Mouse (Mus musculus): ENCODE measurements at regions not wholly inside any gene's neighbourhood (a gene's known extent, or its start where the extent isn't known, plus 50 kb on each side); places are given as distances from the start of the nearest gene placed in this dataset.
A peak's percentile ranks its signal among the peaks of the same experiment; 100 is the strongest.

- no peak for ATAC-seq (ENCODE audit: insufficient number of reproducible peaks, low FRiP score)
- no peaks in the 10 kb centered on the region for H3K36me3 ChIP-seq
- no peaks in the 10 kb centered on the region for H3K27me3 ChIP-seq (replicated peaks)
- no peak overlapping the region for H3K4me3 ChIP-seq
- no peak overlapping the region for H3K27ac ChIP-seq (ENCODE audit: poor library complexity, severe bottlenecking)
- no peak overlapping the region for H3K9ac ChIP-seq
- no peak overlapping the region for H3K4me2 ChIP-seq
- no peaks in the 10 kb centered on the region for H3K4me1 ChIP-seq (replicated peaks)
- WGBS = 74% methylated on average over 6 of the region's 6 CpGs
- H3K9me3 ChIP-seq (replicated peaks) = no peaks in the 10 kb centered on the region
Measured at GRCm38 (mm10) chr4:58695281-58695680, 92.2 kb downstream of the Olfr267 start.

- no peak for ATAC-seq (ENCODE audit: insufficient number of reproducible peaks, low FRiP score)
- Histone ChIP-seq H3K4me1 (replicated peaks) (no peaks in the 10 kb centered on the region), H3K36me3 (no peaks in the 10 kb centered on the region), H3K9me3 (replicated peaks) (0 out of 2 replicates have a peak, but pooled peaks cover under 1% of the 10 kb centered on the region), H3K27ac (ENCODE audit: poor library complexity, severe bottlenecking) (no peak overlapping the region), H3K27me3 (replicated peaks) (no peaks in the 10 kb centered on the region), H3K4me3 (no peak overlapping the region), H3K4me2 (no peak overlapping the region), H3K9ac (no peak overlapping the region)
- 78% methylated on average over 6 of the region's 6 CpGs for WGBS
Measured at GRCm38 (mm10) chr4:58693018-58693417, 94.5 kb downstream of the Olfr267 start.

- no peak overlapping the region for H3K27ac ChIP-seq (ENCODE audit: poor library complexity, severe bottlenecking)
- WGBS = 79% methylated on average over 4 of the region's 4 CpGs
- ATAC-seq (ENCODE audit: insufficient number of reproducible peaks, low FRiP score) = no peak
- no peak overlapping the region for H3K4me3 ChIP-seq
- no peaks in the 10 kb centered on the region for H3K27me3 ChIP-seq (replicated peaks)
- H3K9ac ChIP-seq = no peak overlapping the region
- H3K4me1 ChIP-seq (replicated peaks) = no peaks in the 10 kb centered on the region
- no peaks in the 10 kb centered on the region for H3K36me3 ChIP-seq
- no peak overlapping the region for H3K4me2 ChIP-seq
- no peaks in the 10 kb centered on the region for H3K9me3 ChIP-seq (replicated peaks)
Measured at GRCm38 (mm10) chr4:58681926-58682325, 105.6 kb downstream of the Olfr267 start.

- Histone ChIP-seq H3K4me2 (no peak overlapping the region), H3K4me3 (no peak overlapping the region), H3K27me3 (replicated peaks) (no peaks in the 10 kb centered on the region), H3K4me1 (replicated peaks) (no peaks in the 10 kb centered on the region), H3K27ac (ENCODE audit: poor library complexity, severe bottlenecking) (no peak overlapping the region), H3K9ac (no peak overlapping the region), H3K9me3 (replicated peaks) (no peaks in the 10 kb centered on the region), H3K36me3 (no peaks in the 10 kb centered on the region)
- WGBS = 41% methylated on average over 6 of the region's 6 CpGs
- ATAC-seq (ENCODE audit: insufficient number of reproducible peaks, low FRiP score) = no peak
Measured at GRCm38 (mm10) chr4:58677701-58678385, 109.7 kb downstream of the Olfr267 start.

DNA sequence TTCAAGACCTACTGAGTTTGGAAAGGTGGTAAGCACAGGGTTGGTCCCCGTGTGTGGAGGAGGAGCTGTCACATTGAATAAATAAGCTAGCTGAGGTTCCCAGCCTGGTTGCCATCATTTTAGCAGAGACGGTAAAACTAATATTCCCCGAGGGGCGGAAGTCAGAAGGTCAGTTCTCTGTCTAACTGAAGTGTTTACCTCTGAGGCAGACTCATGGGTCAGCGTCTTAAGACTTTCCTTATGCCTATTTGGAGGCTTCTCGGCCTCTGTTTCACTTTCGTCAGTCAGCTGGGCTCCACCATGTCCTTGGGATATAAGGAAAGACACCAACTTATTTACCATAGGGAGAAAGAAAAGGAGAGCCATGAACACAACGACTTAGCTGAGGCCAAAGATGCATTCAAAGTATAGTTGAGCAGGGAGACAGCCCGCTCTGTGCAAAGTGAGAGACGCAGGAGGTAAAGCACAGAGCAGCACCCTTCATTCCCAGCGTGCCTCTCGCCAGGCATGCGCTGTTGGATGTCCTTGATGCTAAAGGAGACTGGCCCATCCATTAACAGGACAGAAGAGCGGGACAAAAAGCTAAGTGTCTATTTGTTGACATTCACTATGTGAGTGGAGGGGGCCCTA is 116.0 kb downstream of the Olfr267 start:
- WGBS = 54% methylated on average over 14 of the region's 14 CpGs
- H3K27ac ChIP-seq (ENCODE audit: poor library complexity, severe bottlenecking) = no peak overlapping the region
- H3K4me2 ChIP-seq = 0 out of 2 replicates have a peak overlapping the region, but pooled peaks have one; percentile 6

GRCm38 (mm10) chr4:58670906-58671250 is 116.6 kb downstream of the Olfr267 start:
- no peak for ATAC-seq (ENCODE audit: insufficient number of reproducible peaks, low FRiP score)
- Histone ChIP-seq H3K4me2 (peak overlapping the region; percentile 25; the same call in 1 of the 2 replicates), H3K27ac (ENCODE audit: poor library complexity, severe bottlenecking) (no peak overlapping the region), H3K4me3 (no peak overlapping the region), H3K36me3 (no peaks in the 10 kb centered on the region), H3K9me3 (replicated peaks) (no peaks in the 10 kb centered on the region), H3K4me1 (replicated peaks) (0 out of 2 replicates have a peak, but pooled peaks cover 8% of the 10 kb centered on the region), H3K9ac (no peak overlapping the region), H3K27me3 (replicated peaks) (no peaks in the 10 kb centered on the region)
- 30% methylated on average over 6 of the region's 6 CpGs for WGBS

More for the DNA sequence above, 116.0 kb downstream of the Olfr267 start:
- Histone ChIP-seq H3K9ac (no peak overlapping the region), H3K4me3 (no peak overlapping the region), H3K9me3 (replicated peaks) (no peaks in the 10 kb centered on the region), H3K4me1 (replicated peaks) (0 out of 2 replicates have a peak, but pooled peaks cover 8% of the 10 kb centered on the region), H3K27me3 (replicated peaks) (no peaks in the 10 kb centered on the region), H3K36me3 (no peaks in the 10 kb centered on the region)
- no peak for ATAC-seq (ENCODE audit: insufficient number of reproducible peaks, low FRiP score)

- H3K4me1 ChIP-seq (replicated peaks) = 0 out of 2 replicates have a peak, but pooled peaks cover 8% of the 10 kb centered on the region
- H3K27me3 ChIP-seq (replicated peaks) = no peaks in the 10 kb centered on the region
- H3K9me3 ChIP-seq (replicated peaks) = no peaks in the 10 kb centered on the region
- peak overlapping the region; percentile 25; the same call in 1 of the 2 replicates for H3K4me2 ChIP-seq
- 50% methylated on average over 15 of the region's 15 CpGs for whole genome bisulfite sequencing
- H3K9ac ChIP-seq = no peak overlapping the region
- H3K27ac ChIP-seq (ENCODE audit: poor library complexity, severe bottlenecking) = no peak overlapping the region
- H3K36me3 ChIP-seq = no peaks in the 10 kb centered on the region
- H3K4me3 ChIP-seq = no peak overlapping the region
- ATAC-seq (ENCODE audit: insufficient number of reproducible peaks, low FRiP score) = no peak
Measured at GRCm38 (mm10) chr4:58670107-58670905, 116.6 kb upstream of the Lpar1 start.

GRCm38 (mm10) chr4:58668368-58669153 is 114.9 kb upstream of the Lpar1 start:
- no peaks in the 10 kb centered on the region for H3K9me3 ChIP-seq (replicated peaks)
- ATAC-seq (ENCODE audit: insufficient number of reproducible peaks, low FRiP score) = no peak
- 0 out of 2 replicates have a peak, but pooled peaks cover 8% of the 10 kb centered on the region for H3K4me1 ChIP-seq (replicated peaks)
- no peak overlapping the region for H3K9ac ChIP-seq
- no peak overlapping the region for H3K4me2 ChIP-seq
- no peaks in the 10 kb centered on the region for H3K36me3 ChIP-seq
- WGBS = 51% methylated on average over 8 of the region's 8 CpGs
- no peak overlapping the region for H3K4me3 ChIP-seq
- H3K27me3 ChIP-seq (replicated peaks) = no peaks in the 10 kb centered on the region
- H3K27ac ChIP-seq (ENCODE audit: poor library complexity, severe bottlenecking) = no peak overlapping the region

- Histone ChIP-seq H3K27me3 (replicated peaks) (no peaks in the 10 kb centered on the region), H3K4me1 (replicated peaks) (0 out of 2 replicates have a peak, but pooled peaks cover 2% of the 10 kb centered on the region), H3K9ac (no peak overlapping the region), H3K4me3 (no peak overlapping the region), H3K36me3 (no peaks in the 10 kb centered on the region), H3K27ac (ENCODE audit: poor library complexity, severe bottlenecking) (no peak overlapping the region), H3K9me3 (replicated peaks) (no peaks in the 10 kb centered on the region), H3K4me2 (no peak overlapping the region)
- WGBS = 63% methylated on average over 6 of the region's 6 CpGs
- ATAC-seq (ENCODE audit: insufficient number of reproducible peaks, low FRiP score) = no peak
Measured at GRCm38 (mm10) chr4:58663628-58664205, 110.0 kb upstream of the Lpar1 start.

- ATAC-seq (ENCODE audit: insufficient number of reproducible peaks, low FRiP score) = no peak
- no peak overlapping the region for H3K9ac ChIP-seq
- WGBS = 73% methylated on average over 4 of the region's 4 CpGs
- no peak overlapping the region for H3K4me3 ChIP-seq
- H3K27ac ChIP-seq (ENCODE audit: poor library complexity, severe bottlenecking) = no peak overlapping the region
- H3K9me3 ChIP-seq (replicated peaks) = no peaks in the 10 kb centered on the region
- no peaks in the 10 kb centered on the region for H3K27me3 ChIP-seq (replicated peaks)
- no peak overlapping the region for H3K4me2 ChIP-seq
- no peaks in the 10 kb centered on the region for H3K4me1 ChIP-seq (replicated peaks)
- no peaks in the 10 kb centered on the region for H3K36me3 ChIP-seq
Measured at GRCm38 (mm10) chr4:58661781-58662293, 108.1 kb upstream of the Lpar1 start.
